Mouse (Mus musculus) telencephalon, adult 2 months (tissue): ENCODE measurements around the gene Acap1.
A peak's percentile ranks its signal among the peaks of the same experiment; 100 is the strongest.
"Not testable (repeated sequence)": the region's sequence is repeated elsewhere in the genome, so short reads cannot be mapped to it uniquely, and the experiment has no call there.

Experiments used
- DNase-seq: peaks from one replicate; pipeline ENCODE4 v3.0.0-alpha.2; 2011; ENCODE audit warnings: low read depth, low spot score

The Acap1 gene

GRCm38 (mm10) chr11:69876867-69877266, 18.5 kb downstream of the Acap1 start:
- DNase-seq, result no peak

DNA sequence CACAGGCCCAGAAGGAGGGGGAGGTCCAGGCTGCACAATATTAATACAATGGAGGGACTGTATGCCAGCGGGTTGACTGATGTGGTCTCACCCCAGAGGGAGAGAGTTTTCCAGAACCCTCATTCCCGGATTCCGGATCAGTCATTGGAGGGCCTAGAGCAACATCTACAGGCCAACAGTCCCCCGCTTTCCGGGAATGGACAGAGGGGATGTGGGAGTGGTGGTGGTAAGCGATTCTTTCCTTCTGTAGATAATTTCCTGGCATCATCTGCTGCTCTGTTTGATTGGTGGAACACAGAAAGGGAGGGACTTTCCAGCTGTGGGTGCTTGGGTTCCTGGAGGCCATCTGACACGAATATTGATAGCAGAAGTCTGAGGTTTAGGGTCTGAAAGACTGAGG, 19.2 kb downstream of the Acap1 start:
- no peak for DNase-seq

DNA sequence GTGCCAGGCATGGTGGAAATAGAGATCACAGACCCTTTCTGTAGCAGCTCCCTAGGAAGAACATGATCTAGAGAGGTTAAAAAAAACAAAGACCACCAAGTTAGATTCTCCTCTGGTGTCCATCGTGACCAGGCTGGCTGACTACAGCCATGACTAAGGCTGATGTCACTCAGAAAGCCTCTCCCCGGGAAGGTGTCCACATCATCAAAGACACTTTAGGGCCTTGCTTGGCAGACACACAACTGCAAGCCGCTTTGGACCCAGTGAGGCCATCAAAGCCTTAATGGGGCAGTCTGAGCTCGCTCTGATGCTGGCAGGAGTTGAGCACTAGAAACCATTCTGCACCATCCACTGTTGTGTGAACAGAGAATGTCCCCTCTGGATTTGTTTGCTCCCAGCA, 22.9 kb downstream of the Acap1 start:
- DNase-seq, result no peak

GRCm38 (mm10) chr11:69871822-69872221, 23.5 kb downstream of the Acap1 start:
- DNase-seq, result no peak

DNA sequence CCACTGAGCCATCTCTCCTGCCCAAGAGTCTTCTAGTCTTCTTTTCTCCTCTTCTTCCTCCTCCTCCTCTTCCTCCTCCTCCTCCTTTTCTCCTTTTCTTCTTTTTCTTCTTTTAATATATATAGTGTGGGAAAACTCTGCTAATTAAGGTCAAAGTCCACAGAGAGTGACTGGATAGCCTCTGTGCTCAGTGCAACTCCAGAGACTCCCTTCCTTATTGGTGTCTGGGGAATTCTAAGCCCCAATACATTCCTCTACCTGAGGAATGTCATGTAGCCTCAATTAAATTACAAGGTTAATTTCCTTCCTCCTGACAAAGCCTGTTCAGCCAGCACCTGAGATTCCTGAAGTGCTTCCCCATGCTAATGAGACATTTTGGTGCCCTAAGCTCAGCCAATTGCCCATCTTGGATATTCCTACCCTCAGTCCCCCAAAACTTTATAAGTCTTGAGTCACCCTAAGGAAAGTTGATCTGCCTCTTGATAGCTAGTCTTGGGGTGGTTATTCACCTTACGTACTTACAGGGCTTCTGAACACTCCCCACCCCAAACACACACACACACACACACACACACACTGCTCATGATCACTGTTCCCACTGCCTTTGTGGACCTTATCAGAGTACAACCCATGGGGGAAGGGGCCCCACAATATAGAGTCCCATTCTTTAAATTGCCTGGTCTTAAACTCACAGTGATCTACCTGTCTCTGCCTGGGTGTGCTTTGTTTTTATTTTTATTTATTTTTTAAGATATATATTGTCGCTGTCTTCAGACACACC, 24.9 kb downstream of the Acap1 start:
- DNase-seq, result no peak

- DNase-seq, result no peak
These were observed 28.0 kb downstream of the Acap1 start for GRCm38 (mm10) chr11:69867335-69867734.

DNA sequence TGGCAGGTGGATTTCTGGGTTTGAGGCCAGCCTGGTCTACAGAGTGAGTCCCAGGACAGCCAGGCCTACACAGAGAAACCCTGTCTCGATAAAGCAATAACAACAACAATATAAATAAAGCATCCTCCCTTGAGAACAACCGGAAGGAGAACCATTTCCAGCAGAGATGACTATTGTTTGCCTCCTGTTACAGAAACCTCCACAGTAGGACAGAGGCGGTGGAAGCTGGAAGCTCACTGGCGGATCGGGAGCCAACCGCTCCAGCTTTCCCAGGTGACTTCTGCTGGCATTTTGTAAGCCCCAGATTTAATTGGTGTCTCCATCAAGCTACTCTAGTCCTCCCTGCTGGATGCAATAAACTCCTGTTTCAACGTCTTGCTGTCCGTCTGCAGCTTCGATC, 29.8 kb downstream of the Acap1 start:
- no peak for DNase-seq

DNA sequence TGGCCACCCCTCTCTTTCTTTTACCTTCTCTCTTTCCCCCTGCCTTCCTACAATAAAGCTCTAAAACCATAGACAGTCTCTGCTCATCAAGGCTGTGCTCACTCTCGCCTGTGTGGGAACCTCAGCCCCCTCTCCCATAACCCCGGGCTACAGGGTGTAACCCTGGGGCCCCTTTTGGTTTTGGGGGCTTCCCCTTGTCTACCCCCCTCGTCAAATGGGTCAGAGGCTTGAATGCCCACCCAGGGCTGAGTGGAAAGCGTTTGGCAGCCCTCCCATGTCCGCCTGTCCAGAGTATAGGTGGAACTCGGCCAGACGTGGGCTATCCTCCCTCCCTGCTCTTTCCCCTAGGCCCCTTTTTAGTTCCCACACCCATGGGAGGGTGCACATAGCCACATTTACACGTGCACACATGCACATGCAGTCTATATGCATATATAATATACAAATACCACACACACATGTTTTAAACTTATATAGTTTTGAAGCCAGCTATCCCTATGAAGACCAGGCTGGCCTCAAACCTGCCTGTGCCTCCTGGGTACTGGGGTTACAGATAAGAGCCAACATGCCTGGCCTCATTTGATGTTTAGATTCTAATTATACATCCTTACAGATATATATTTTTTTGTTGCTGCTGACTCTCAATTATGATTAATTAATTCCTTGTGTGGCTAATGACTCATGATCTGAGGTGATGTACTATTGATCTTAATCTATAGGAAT, 31.0 kb downstream of the Acap1 start:
- DNase-seq, result no peak

DNA sequence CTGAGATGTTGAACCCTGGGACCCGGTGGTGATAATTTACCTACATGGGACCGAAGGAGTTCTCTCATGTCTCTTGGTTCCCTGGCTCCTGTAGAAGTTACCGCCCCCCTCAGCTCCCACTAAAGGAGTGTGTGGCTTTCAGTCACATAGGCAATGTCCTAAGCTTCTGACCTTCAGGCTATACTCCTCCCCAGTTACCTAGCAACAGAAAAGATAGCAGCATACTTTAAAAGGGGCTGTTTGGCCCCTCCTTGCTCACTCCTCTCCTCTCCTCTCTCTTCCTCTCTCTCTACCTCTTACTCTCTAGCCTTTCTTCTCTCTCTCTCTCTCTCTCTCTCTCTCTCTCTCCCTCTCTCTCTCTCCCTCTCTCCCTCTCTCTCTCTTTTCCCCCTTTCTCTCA, 31.6 kb downstream of the Acap1 start:
- DNase-seq, result not testable (repeated sequence)

DNA sequence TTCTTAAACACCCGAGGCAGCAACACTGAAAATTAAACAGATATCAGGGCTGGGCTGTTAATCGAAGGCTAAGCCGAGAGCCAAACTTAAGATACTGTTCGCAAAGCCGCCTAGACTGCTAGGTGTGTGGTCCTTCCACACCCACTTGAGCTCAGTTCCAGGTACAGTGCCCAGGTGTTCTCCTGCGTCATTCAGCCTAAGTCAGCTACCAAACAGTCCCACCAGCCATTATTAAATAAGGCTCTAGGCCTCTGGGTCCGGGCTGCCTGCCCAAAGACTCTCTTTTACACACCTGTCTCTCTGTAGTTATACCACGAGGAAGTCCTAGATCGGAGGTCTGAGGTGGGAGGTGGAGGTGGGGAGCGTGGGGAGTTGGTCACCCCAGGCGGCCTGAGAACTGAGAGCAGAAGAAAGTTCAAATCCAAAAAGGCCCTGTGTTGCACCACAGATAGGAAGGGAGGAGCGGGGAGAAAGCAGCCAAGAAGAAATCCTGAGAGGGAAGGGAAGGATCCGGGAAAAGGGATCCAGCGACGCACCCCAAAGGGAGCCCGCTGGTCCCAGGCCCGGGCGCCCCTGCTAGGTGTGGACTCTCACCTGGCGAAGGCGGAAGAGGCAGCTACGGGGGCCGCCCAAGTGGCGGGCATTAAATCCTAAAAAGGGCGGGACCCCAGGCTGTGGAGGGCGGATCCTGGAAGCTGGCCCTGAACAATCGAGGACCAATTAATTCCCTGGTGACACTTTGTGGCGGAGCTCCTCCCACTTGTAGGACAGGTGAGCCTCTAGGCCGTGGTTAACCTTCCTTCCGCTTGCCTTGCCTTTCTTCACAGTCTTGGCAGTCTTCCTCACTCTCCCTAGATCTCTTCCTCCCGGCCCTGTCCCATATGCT, 37.0 kb downstream of the Acap1 start, which contains the start of gene Tnk1:
Gene Tnk1 (minus strand): TSS at position 618 of the 886 bp plus-strand sequence.
- DNase-seq, result no peak

DNA sequence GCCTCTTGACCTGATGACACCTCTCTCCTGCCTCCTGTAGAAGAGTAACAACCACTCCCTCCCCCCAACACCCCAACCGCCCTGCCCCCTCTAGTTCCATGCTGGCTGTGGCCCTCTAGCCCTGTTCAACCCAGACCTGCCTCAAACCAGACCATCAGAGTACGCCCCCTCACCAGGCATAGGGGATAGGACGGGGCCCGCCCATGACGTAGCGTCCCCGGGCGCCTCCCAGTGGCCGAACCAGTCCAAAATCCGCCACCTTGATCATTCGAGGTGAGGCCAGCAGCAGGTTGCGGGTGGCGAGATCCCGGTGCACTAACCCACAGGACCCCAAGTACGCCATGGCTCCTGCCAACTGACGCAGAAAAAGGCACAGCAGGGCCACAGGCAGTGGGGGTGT, 40.0 kb downstream of the Acap1 start:
- DNase-seq, result no peak

DNA sequence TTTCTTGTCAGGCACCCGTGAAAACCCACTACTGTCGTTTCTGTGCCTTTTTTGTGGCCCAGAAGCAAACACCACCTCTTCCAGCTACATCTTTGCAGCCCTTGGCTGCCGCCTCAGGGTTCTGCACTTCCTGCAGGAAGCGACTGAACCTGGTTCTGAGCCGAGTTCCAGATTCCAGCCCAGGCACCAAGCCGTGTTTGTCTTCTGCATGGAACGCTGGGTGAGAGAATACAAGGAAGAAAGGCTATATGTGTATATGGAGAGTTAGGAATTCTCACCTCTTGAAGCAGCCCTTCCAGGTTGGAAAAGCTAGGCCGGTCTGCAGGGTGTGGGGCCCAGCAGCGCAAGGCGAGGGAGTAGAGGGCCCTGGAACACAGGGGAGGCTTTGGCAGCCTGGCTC, 40.7 kb downstream of the Acap1 start:
- no peak for DNase-seq

DNA sequence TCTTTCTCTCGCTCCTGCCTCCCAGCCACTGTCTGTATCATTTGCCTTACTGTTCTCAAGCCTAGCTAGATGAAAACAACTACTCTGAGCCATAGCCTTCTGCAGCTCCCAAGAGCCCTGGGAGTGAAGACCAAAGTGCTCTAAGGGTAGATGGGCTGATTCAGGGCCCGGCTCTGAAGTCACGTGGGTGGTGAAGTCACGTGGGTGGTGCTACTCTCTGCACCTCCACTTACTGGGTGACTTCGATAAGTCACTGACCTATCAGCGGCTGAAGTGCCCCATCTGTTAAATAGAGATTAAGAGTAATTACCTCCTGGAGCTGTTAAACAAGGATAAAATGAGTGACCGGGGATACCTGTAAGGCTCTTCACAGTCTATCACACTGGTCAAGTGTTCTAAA, 41.3 kb downstream of the Acap1 start:
- no peak for DNase-seq

- no peak for DNase-seq
These were observed 44.6 kb downstream of the Acap1 start for GRCm38 (mm10) chr11:69850754-69851153.

DNA sequence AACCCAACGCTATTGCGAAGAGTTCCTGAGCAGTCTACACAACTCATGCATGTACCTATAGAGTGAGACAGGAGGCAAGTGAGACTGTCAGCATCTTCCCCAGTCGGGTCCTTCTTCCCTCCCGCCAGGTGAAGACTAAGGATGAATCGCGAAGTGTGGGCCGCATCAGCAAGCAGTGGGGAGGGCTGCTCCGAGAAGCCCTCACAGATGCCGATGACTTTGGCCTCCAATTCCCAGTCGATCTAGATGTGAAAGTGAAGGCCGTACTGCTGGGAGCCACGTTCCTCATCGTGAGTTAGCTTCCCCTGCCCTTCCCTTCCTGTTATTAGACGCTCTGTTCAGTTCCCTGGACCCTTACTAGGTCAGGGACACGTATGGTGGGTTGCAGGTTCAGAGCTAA, 45.5 kb downstream of the Acap1 start:
- no peak for DNase-seq

GRCm38 (mm10) chr11:69849128-69849527, 46.2 kb downstream of the Acap1 start:
- no peak for DNase-seq

DNA sequence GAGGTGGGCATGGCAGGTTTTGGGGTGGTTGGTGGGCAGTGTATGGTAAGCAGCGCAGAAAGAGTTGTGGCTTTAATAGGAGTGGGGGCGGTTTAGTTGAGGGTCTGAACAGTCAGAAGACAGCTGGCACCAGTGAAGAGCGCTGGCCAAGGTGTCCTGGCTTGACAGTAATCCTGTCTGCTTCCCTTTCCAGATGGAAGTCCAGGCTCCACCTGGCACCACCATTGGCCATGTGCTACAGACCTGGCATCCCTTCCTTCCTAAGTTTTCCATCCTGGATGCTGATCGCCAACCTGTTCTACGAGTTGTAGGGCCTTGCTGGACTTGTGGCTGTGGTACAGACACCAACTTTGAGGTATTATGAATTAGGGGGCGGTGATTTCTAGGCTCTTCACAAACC, 47.3 kb downstream of the Acap1 start:
- DNase-seq, result no peak

GRCm38 (mm10) chr11:69846738-69847688, 48.3 kb downstream of the Acap1 start:
- no peak for DNase-seq

DNA sequence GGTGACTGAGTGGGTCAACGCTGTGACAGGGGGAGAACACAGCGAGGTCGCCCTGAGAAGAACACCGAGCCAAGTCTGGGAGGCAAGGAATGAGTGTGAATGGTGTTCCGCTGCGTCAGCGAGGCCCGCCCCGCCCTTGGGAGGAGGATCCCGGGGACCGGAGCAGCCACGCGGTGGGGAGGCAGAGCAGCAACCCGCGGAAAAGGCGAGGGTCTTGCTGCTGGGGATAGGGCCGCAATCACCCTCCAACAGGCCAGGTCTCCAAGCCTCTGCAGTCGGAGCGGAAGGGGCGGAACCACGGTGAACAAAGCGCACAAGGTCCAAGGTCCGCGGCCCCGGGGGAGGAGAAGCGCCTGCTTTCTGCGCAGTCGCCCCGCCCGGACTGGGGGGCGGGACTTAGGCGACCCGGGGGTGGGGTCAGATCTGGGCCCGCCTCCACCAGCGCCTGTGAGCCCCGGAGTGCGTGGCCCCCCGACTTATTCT, 49.1 kb downstream of the Acap1 start, which contains the start of gene Plscr3:
Gene Plscr3 (plus strand): TSS at position 179 of the 483 bp plus-strand sequence.
- DNase-seq, result peak; percentile 60

- no peak for DNase-seq
These were observed 56.6 kb downstream of the Acap1 start for GRCm38 (mm10) chr11:69838714-69839104.
